Mouse (Mus musculus) forebrain, embryonic 13.5 days (tissue): Measurements from ENCODE around the gene Vmn2r37. TPM values are rescaled to one million over a fixed set of nuclear protein-coding genes. Genes with fewer than 3 reads are reported as not detected.
"Not testable (repeated sequence)": the region's sequence is repeated elsewhere in the genome, so short reads cannot be mapped to it uniquely, and the experiment has no call there.

ENCODE experiments used
- ATAC-seq: fragments of 200-750 bp; cut with Nextera tagmentation; 2 replicates; pipeline ENCODE4 v1.8.0; 2017
- H3K27ac ChIP-seq: fragments of 300-500 bp; sonication (generic); 2 replicates; pipeline ENCODE4 v1.5.1; 2015; ENCODE audit warnings: inconsistent platforms, mild to moderate bottlenecking, moderate library complexity
- H3K27me3 ChIP-seq: fragments of 300-500 bp; sonication (generic); 2 replicates; pipeline ENCODE4 v1.6.1; 2015; ENCODE audit warnings: mild to moderate bottlenecking, inconsistent platforms
- H3K36me3 ChIP-seq: fragments of 300-500 bp; sonication (generic); 2 replicates; pipeline ENCODE4 v1.6.1; 2015; ENCODE audit warnings: mild to moderate bottlenecking, inconsistent platforms; ENCODE audit not compliant: poor library complexity, severe bottlenecking
- H3K4me1 ChIP-seq: fragments of 300-500 bp; sonication (generic); 2 replicates; pipeline ENCODE4 v1.6.1; 2015; ENCODE audit warnings: inconsistent platforms
- H3K4me2 ChIP-seq: fragments of 300-500 bp; sonication (generic); 2 replicates; pipeline ENCODE4 v1.6.1; 2015; ENCODE audit warnings: inconsistent platforms, mild to moderate bottlenecking, moderate library complexity
- H3K4me3 ChIP-seq: fragments of 300-500 bp; sonication (generic); 2 replicates; pipeline ENCODE4 v1.5.1; 2015; ENCODE audit warnings: mild to moderate bottlenecking, inconsistent platforms
- H3K9ac ChIP-seq: fragments of 300-500 bp; sonication (generic); 2 replicates; pipeline ENCODE4 v1.6.1; 2015; ENCODE audit warnings: mild to moderate bottlenecking, inconsistent platforms
- H3K9me3 ChIP-seq: fragments of 300-500 bp; sonication (generic); replicated peaks from 2 replicates; pipeline ENCODE4 v1.6.1; 2016; ENCODE audit warnings: inconsistent platforms
- WGBS: fragments of 180-500 bp; shearing (Covaris S2); methylation state at CpG from one replicate; pipeline ENCODE4 v1.1.7; 2015; 5-methylcytosine and 5-hydroxymethylcytosine counted together
- polyA plus RNA-seq: library from polyadenylated mRNA; unstranded; fragments of >200 nt; fragmentation: Nextera tagmentation; extraction: Ambion mirVana; gene quantifications from 2 replicates; pipeline ENCODE4 v1.2.1, GENCODE M21; 2015

The Vmn2r37 gene
- polyA plus RNA-seq = not detected in 2 replicates

- not testable (repeated sequence) for H3K27ac ChIP-seq, H3K9me3 ChIP-seq, H3K4me3 ChIP-seq, ATAC-seq, H3K27me3 ChIP-seq, H3K9ac ChIP-seq, H3K36me3 ChIP-seq, H3K4me2 ChIP-seq, H3K4me1 ChIP-seq
- WGBS = 75% methylated on average over 2 of the region's 2 CpGs
Observed at GRCm38 (mm10) chr7:9223553-9223952, at the start of gene Vmn2r37. Vmn2r37 (minus strand) TSS chr7:9223653.

Other genes with a start within 250 kb of the Vmn2r37 start
- not detected in 2 replicates for gene Vmn2r39, start 192.9 kb downstream of the Vmn2r37 start, polyA plus RNA-seq
- gene Vmn2r38, start 125.8 kb downstream of the Vmn2r37 start, polyA plus RNA-seq = not detected in 2 replicates